Mouse (Mus musculus): ENCODE results near the gene Kif5a.

Kif5a gene

GRCm38 (mm10) chr10:127289573-127290191, 26.5 kb upstream of the Kif5a start:
- no peak for DNase-seq (ENCODE audit: extremely low spot score, low spot score)

DNA sequence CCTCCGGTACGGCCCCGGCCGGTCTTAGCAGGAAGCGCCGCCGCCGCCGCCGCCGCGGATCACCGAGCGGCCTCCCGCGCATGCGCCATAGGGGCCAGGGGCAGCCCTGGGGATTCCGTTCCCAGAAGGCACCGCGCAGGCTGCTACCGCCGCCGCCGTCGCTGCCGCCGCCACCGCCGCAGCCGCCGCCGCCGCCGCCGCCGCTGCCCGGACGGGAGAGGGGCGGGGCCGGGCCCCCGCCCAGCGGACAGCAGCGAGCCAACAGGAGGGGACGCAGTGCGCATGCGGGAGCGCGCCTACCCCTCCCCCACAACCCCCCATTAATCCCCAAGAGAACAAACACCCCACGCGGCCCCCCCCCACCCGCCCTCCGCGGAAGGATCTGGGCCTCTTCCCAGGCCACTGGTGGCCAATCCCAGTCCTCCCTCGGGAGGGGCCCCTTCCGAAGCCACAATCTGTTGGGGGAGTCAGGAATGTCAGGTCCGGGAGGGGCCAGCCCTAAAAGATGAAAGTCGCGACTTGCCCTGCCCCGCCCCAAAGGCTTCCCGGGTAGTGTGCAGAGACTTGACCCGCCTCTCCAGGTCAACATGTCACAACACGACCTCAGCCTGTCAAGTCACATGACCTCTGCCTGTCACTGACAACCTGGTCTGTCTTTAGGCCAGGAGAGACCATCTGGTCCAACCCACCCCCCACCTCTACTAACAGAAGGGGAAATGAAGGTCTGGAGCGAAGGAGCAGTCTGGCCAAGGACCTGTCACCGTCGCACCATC, 25.8 kb upstream of the Kif5a start, which contains the start of gene Mbd6:
Gene Mbd6 (minus strand): TSS at position 219 of the 773 bp plus-strand sequence.
- DNase-seq (ENCODE audit: extremely low spot score, low spot score): peak; percentile 91

DNA sequence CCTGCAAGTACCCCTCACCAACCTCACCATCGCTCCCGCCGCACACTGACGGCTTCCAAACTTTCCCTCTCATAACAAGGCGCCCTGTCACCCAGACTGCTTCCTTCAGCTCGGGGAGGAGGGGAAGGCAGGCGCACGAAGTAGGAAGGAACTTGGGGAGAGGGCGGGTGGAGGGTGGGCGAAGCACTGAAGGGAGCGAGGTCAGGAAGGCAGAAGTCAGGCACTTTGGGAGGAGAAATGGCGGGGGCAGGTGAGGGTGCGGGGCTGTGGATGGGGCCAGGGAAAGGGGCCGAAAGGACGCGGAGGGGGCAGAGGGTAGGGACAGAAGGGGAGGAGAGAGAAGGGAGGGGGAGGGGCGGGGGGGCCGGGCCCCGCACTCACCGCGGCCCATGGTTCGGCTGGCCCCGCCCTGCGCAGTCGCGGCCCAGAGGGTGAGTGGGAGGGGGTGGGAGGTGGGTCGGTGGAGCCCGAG, 25.2 kb upstream of the Kif5a start:
- no peak for DNase-seq (ENCODE audit: extremely low spot score, low spot score)

DNA sequence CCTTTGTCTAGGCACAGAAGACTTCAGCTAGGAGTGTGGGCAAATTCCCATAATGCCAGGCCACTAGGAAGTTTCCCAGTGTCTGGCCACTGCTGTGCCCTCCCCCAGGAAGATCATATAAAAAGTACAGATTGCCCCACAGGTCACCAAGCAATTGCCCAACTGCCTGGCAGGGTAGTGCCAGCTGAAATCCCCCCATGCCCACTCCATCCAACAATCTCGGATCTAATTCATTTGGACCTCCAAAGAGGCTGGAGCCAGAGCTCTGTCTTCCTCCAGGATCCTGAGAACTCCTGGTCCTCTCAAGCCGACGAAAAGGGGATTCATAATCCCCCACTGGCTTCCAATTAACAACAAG, 24.8 kb upstream of the Kif5a start:
- no peak for DNase-seq (ENCODE audit: extremely low spot score, low spot score)

DNA sequence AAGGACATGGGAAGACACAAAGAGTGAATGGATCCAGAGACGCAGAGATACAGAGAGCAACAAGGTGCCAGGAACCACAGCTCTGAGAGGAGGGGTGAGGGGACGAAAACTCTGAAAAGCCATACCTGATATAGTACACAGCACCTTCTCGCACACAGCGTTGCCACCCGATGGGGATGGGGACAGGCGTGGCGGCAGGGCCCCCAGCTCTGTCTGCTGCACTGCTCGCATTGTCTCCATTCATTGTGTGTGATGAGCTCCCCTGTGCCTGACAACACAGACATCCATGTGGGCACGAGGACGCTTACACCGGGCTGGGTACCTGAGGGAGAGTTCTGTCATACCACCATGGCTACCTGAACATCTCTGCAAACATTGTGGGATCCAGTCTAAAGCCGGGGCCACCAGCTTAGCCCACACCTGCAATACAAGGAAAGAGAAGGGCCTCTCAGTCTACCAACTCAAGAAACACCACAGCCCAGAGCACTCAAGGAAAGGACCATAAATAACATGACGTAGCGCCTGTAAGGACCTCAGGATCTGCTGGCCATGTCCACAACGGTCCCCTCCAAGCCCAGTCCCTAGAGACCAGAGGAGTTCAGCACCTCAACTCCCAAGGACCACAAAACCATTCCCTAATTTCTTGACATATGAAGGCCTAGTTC, 24.3 kb upstream of the Kif5a start:
- no peak for DNase-seq (ENCODE audit: extremely low spot score, low spot score)

DNA sequence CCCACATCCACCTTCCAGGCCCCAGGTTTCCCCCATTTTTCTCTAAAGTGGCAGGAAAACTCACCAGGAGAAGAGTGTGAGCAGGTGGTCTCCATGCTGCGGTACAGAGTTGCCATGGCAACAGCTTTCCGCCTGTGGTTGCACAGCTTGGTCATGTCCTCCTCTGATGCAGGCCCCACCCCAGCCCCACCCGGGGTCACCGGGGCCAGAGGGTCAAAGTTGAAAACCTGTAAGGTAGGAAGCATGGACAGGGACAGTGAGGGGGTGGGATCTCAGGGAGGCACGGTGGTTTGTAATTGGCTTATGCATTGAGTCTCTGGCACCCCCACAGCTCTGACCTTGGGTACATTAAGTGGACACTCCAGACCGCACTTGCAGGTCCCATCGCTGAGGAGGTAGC, 23.6 kb upstream of the Kif5a start:
- peak; percentile 50 for DNase-seq (ENCODE audit: extremely low spot score, low spot score)

GRCm38 (mm10) chr10:127286194-127286593, 23.0 kb upstream of the Kif5a start:
- DNase-seq (ENCODE audit: extremely low spot score, low spot score): no peak

DNA sequence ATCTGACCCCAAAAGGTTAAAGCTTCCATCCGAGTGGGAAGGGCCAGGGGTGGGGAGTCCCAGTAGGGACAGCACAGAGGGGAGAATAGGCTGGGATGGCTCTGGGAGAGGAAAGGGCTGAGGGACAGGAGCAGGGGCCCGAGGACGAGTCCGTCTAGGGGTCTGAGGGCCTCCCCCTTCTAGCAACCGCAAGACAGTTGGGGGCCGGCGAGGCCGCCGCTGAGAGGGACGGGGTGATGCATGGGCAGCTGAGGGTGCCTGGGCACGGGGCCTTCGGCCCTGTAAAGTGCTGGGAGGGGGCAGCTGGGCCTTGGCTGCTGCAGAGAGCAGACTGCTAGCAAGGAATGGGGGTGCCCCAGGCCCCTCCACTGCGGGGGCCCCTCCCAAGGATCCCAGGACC, 22.5 kb upstream of the Kif5a start:
- no peak for DNase-seq (ENCODE audit: extremely low spot score, low spot score)

DNA sequence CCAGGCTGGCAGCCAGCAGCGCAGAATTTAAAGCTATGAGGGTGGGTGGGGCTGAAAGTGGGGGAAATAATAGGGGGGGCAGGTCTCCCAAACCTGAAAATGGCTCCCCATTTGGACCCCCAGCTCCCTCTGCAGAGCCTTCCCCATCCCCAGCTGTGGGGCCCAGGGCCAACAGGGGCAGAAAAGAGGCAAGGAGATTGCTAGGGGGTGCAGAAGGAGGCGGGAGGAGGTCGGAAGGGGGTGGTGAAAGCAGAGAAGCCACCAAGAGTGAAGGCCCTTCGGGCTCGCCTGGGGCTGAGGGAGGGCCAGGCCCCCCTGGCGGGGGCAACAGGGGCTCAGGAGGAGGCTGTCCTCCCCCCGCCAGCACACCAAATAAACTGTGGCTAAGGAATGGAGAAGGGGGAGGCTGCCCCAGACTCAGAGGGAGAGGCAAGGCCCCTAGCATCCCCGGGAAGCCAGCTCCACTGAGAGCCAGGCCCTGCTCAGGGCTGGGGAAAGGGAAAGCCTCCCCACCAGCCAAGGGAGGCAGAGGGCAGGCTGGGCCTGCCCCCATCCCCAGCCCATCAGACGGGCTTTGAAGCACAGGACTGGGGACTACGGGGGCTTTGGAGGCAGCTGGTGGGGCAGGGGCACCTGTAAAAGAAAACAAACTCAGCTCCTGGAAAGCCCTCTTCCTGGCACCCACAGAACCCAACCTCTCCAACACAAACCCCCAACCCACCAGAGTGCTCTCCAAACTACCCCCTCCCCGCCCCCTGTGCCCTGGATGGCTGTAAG, 21.8 kb upstream of the Kif5a start:
- DNase-seq (ENCODE audit: extremely low spot score, low spot score): no peak

- DNase-seq (ENCODE audit: extremely low spot score, low spot score): no peak
Measured at GRCm38 (mm10) chr10:127284105-127284622, 21.0 kb upstream of the Kif5a start.

- DNase-seq (ENCODE audit: extremely low spot score, low spot score): no peak
Measured at GRCm38 (mm10) chr10:127282620-127283215, 19.6 kb upstream of the Kif5a start.

- no peak for DNase-seq (ENCODE audit: extremely low spot score, low spot score)
Measured at GRCm38 (mm10) chr10:127281316-127281715, 18.2 kb upstream of the Kif5a start.

DNA sequence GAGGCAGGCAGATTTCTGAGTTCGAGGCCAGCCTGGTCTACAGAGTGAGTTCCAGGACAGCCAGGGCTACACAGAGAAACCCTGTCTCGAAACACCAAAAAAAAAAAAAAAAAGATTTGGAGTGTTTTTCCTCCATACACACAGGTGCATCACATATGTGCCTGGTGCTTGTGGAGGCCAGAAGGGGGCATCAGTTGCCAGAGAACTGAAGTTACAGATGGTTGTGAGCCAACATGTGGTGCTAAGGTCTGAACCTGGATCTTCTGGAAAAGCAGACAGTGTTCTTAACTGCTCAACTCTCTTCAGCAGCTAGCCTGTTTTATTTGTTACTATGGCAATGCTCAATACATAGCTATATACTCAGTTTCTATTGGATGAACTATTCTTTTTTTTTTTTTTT, 16.6 kb upstream of the Kif5a start:
- DNase-seq (ENCODE audit: extremely low spot score, low spot score): no peak

GRCm38 (mm10) chr10:127274261-127275022, 11.3 kb upstream of the Kif5a start:
- no peak for DNase-seq (ENCODE audit: extremely low spot score, low spot score)

- no peak for DNase-seq (ENCODE audit: extremely low spot score, low spot score)
Measured at GRCm38 (mm10) chr10:127272371-127272770, 9.2 kb upstream of the Kif5a start.

DNA sequence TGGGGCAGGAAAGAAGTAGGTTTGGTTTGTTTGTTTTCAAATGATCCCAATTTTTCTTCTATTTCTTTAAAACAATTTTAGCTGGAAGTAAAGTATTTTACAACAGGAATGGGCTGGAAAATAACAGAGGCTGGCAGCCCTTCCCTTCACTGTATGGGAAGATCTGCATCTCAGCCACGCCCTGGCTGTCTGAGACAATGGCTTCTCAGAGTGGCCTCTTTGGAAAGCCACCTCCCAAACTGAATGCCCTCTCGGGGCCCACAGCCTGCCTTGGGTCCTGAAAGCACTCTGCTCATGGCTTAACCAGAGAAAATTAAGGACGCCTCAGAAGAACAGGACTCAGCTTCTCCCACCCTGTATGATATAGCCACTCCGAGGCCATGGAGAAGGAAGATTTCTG, 6.7 kb upstream of the Kif5a start:
- DNase-seq (ENCODE audit: extremely low spot score, low spot score): no peak

DNA sequence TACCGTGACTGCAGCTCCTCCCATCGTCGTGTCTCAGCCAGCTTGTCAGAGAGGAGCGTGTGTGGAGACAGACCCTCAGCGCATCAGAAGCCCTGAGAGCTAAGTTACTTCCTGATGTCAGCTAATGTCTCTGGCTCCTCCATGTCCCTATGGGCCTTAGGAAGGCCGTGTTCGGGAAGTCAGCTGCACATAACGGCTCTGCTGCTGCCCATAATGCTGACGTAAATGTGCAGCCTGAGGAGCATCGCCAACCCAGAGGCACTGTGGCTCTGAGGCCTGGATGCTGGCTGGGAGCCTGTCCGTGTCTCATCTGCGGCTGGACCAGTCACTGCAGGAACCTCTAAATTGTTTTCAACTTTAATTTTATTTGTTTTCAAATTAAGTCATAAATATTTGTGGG, 5.9 kb upstream of the Kif5a start:
- DNase-seq (ENCODE audit: extremely low spot score, low spot score): no peak

- DNase-seq (ENCODE audit: extremely low spot score, low spot score): no peak
Measured at GRCm38 (mm10) chr10:127268401-127268800, 5.3 kb upstream of the Kif5a start.

GRCm38 (mm10) chr10:127267318-127267717, 4.2 kb upstream of the Kif5a start:
- no peak for DNase-seq (ENCODE audit: extremely low spot score, low spot score)

Measured in neural tube, embryonic 10.5 days (tissue).